Mouse (Mus musculus) liver, embryonic 14 days (tissue): ENCODE data around the gene Map1a. TPM values are rescaled to one million over a fixed set of nuclear protein-coding genes. Genes with fewer than 3 reads are reported as not detected.

Source experiments
- polyA plus RNA-seq: library from polyadenylated mRNA; depleted of rRNA; stranded (reverse); fragments of >200 nt; gene quantifications from 2 replicates; pipeline ENCODE4 v1.2.3, GENCODE M21; 2012; rRNA removed

Gene Map1a
- polyA plus RNA-seq: 0.07 and 0.08 TPM in 2 replicates

DNA sequence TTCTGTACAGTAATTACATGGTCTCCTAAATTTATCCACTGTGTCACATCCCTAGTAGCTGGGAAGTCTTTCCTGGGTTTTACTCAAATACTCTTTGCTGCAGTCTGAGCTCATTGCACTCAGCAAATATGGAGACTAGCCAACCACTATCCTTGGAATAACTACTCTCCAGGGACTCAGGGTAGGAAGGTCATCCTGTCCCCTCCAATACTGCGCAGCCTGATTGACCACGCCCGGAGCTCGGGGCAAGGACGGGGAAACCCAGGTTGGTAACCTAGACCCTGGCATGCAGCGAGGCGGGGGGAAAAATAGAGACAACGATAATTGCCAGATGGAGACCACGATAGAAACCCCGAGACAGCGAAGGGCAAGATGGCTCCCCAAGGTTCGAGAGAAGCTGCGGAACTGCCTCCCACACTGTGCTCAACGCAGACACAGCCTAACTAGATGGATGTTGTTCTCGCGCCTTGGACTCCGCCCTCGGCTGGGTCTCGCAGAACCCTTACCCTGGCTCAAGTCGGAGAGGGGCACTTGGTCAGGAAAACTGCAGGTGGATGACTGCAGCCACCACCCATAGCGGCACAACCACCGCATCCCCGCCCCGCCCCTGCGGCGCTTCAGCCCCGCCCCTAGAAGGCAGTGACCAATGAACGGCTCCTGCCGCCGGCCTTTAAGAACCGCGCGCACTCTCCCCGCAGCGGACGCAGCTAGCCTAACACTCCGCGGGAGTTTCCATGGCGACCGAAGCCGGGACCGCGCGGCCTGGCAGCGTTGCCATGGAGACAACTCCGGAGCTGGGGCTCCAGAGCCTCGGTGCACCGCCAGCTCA is at the start of gene Map1a:
Gene Map1a (plus strand): TSS at position 700 of the 829 bp plus-strand sequence.

DNA sequence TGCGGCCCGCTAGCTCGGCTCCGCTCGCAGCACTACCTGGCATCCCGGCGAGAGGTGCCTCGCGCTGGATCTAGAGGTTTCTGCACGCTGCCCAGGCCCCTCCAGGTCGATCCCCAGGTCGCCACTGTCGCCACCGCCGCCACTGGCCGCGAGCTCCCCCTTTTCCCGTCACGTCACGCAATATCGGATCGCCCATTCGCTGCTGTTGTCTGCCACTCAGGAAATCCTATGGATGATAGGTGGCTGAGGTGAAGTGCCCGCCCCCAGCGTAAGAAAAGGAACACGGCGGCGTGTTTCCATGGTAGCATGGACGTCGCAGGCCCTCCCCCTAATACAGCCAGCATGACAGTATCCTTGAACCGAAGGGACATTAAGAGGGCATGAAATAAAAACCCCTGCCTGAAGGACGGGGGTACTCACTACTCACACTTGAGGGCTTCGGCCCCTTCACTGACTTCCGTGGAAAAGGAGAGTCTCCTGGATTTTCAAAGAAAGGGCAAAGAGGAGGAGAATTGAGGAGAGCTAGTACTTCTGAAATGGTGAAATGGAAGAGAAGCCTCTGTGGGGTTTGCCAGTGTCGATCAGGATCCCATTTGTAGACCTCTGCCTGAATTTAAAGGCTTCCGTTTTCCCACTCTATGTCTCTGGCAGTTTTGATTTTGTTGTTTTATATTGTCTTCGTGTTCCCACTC is 18.0 kb upstream of the Map1a start, which contains the start of gene Trp53bp1:
Gene Trp53bp1 (minus strand): TSS at position 172 of the 692 bp plus-strand sequence.

DNA sequence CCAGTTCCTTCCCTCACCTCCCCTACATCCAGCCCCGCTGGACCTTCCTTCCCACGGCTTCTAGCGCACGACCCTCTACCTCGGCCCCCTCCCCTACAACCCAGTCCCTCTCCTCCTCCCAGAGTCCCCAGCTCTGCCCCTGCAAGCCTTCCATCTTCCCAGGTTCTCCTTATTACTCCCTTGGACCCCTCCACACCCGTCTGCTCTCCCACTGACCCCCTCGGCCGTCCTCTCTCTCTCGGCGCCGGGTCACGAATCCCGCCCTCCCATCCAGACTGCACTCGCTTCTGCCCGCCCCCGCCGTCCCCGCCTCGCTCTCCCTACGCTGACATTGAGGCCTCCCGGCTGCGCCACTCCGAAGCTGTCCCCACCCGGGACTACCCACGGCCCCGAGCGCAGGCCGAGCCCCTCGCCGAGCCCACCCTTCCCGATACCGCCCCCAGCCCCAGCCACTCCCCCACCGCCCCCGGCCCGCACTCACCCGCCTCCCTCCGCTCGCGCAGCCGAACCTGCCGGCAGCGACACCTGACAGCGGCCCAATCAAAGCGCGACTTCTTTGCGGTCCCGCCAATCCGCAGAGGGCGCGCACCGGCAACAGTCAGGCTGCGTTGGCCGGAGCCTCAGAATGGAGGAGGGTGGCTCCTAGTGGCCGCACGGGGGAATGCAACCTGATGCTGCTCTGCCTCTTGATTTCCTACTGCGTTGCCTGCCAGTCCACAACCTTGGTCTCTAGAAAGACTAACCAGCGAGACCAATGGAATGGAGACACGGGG is 65.6 kb downstream of the Map1a start, which contains the start of gene Ppip5k1:
Gene Ppip5k1 (minus strand): TSS at position 577 of the 773 bp plus-strand sequence.

DNA sequence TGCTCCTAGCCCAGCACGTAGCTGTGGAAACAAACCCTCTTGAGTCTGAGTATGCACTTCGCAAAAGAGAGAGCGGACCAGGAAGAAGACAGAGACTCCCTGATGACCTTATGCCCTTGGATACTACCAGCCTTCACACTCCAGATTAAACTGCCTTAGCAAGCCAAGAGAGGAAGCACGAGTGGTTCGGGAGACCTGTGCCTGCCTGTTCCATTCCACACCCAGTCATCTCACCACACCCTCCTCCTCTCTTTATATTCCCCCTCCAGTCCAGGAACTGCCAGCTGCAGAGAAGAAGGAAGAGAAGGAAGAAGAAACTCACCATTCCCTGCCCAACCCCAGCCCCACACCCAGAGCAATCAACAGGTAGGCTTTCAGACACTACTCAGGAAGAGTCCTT is 68.1 kb downstream of the Map1a start, which contains the start of gene Ckmt1:
Gene Ckmt1 (plus strand): TSS at position 221 of the 400 bp plus-strand sequence.

Other genes with a start within 250 kb of the Map1a start
- 0.01 TPM in 1 of 2 replicates, not detected in the other for gene Tgm5, start 203.8 kb upstream of the Map1a start, polyA plus RNA-seq
- gene Tgm7, start 179.8 kb upstream of the Map1a start, polyA plus RNA-seq: 0.01 and 0.03 TPM in 2 replicates
- 5.0 and 5.8 TPM in 2 replicates for gene Adal, start 149.2 kb upstream of the Map1a start, polyA plus RNA-seq
- gene Lcmt2, start 148.9 kb upstream of the Map1a start, polyA plus RNA-seq: 3.3 and 4.1 TPM in 2 replicates
- 14.7 and 16.5 TPM in 2 replicates for gene Tubgcp4, start 118.9 kb upstream of the Map1a start, polyA plus RNA-seq
- 2.1 and 2.5 TPM in 2 replicates for gene Zscan29, start 118.5 kb upstream of the Map1a start, polyA plus RNA-seq
- 18.5 and 20.7 TPM in 2 replicates for gene Trp53bp1, start 18.2 kb upstream of the Map1a start, polyA plus RNA-seq
- 4.3 and 4.7 TPM in 2 replicates for gene Ppip5k1, start 65.8 kb downstream of the Map1a start, polyA plus RNA-seq
- 0.03 TPM in 1 of 2 replicates, not detected in the other for gene Ckmt1, start 68.1 kb downstream of the Map1a start, polyA plus RNA-seq
- gene Strc, start 97.6 kb downstream of the Map1a start, polyA plus RNA-seq: not detected in 2 replicates
- gene Pdia3, start 124.2 kb downstream of the Map1a start, polyA plus RNA-seq: 106 and 117 TPM in 2 replicates
- 0.58 and 0.63 TPM in 2 replicates for gene Catsper2, start 124.2 kb downstream of the Map1a start, polyA plus RNA-seq
- gene Ell3, start 154.7 kb downstream of the Map1a start, polyA plus RNA-seq: 1.0 and 1.3 TPM in 2 replicates
- gene Serf2, start 159.6 kb downstream of the Map1a start, polyA plus RNA-seq: 356 and 369 TPM in 2 replicates
- gene Hypk, start 163.7 kb downstream of the Map1a start, polyA plus RNA-seq: 34.0 and 34.2 TPM in 2 replicates
- 0.17 and 0.23 TPM in 2 replicates for gene Serinc4, start 167.2 kb downstream of the Map1a start, polyA plus RNA-seq
- gene Mfap1b, start 184.5 kb downstream of the Map1a start, polyA plus RNA-seq: 9.9 and 10.2 TPM in 2 replicates
- 7.1 and 7.7 TPM in 2 replicates for gene Mfap1a, start 217.1 kb downstream of the Map1a start, polyA plus RNA-seq
- gene Wdr76, start 217.1 kb downstream of the Map1a start, polyA plus RNA-seq: 11.9 and 14.1 TPM in 2 replicates